Mouse (Mus musculus) stomach, embryonic 16.5 days (tissue): Measurements from ENCODE around the gene Itk. TPM values are rescaled to one million over a fixed set of nuclear protein-coding genes. Genes with fewer than 3 reads are reported as not detected.

Source experiments
- ATAC-seq: fragments of 200-750 bp; cut with Nextera tagmentation; 2 replicates; pipeline ENCODE4 v1.8.0; 2017; ENCODE audit warnings: moderate number of reproducible peaks, moderate TSS enrichment; ENCODE audit not compliant: insufficient read depth, low FRiP score
- H3K27ac ChIP-seq: fragments of 300-500 bp; sonication (generic); 2 replicates; pipeline ENCODE4 v1.5.1; 2014; ENCODE audit warnings: low read length
- H3K27me3 ChIP-seq: fragments of 300-500 bp; sonication (generic); 2 replicates; pipeline ENCODE4 v1.6.1; 2014; ENCODE audit warnings: low read length, control low read depth, mixed read lengths; ENCODE audit not compliant: control insufficient read depth, insufficient read depth
- H3K36me3 ChIP-seq: fragments of 300-500 bp; sonication (generic); 2 replicates; pipeline ENCODE4 v1.6.1; 2014; ENCODE audit warnings: low read length; ENCODE audit not compliant: control insufficient read depth, insufficient read depth
- H3K4me1 ChIP-seq: fragments of 300-500 bp; sonication (generic); 2 replicates; pipeline ENCODE4 v1.6.1; 2014; ENCODE audit warnings: low read length, control low read depth, mixed read lengths; ENCODE audit not compliant: control insufficient read depth, insufficient read depth
- H3K4me2 ChIP-seq: fragments of 300-500 bp; sonication (generic); 2 replicates; pipeline ENCODE4 v1.6.1; 2014; ENCODE audit warnings: low read depth, low read length, mixed read lengths
- H3K4me3 ChIP-seq: fragments of 300-500 bp; sonication (generic); replicated peaks from 2 replicates; pipeline ENCODE4 v1.5.1; 2014; ENCODE audit warnings: mild to moderate bottlenecking, low read length
- H3K9ac ChIP-seq: fragments of 300-500 bp; sonication (generic); 2 replicates; pipeline ENCODE4 v1.6.1; 2014; ENCODE audit warnings: low read length
- H3K9me3 ChIP-seq: fragments of 300-500 bp; sonication (generic); replicated peaks from 2 replicates; pipeline ENCODE4 v1.6.1; 2016; ENCODE audit warnings: low read length, control low read depth; ENCODE audit not compliant: control insufficient read depth
- WGBS: fragments of 180-500 bp; shearing (Covaris S2); extraction: QIAGEN DNeasy Blood & Tissue Kit; methylation state at CpG from one replicate; pipeline ENCODE4 v1.1.7; 2014; 5-methylcytosine and 5-hydroxymethylcytosine counted together
- polyA plus RNA-seq: library from polyadenylated mRNA; unstranded; fragments of >200 nt; fragmentation: Nextera tagmentation; extraction: Ambion mirVana; gene quantifications from 2 replicates; pipeline ENCODE4 v1.2.1, GENCODE M21; 2015

Gene Itk
- polyA plus RNA-seq, 1 experiment from 2014 or later, result 0.49 TPM

DNA sequence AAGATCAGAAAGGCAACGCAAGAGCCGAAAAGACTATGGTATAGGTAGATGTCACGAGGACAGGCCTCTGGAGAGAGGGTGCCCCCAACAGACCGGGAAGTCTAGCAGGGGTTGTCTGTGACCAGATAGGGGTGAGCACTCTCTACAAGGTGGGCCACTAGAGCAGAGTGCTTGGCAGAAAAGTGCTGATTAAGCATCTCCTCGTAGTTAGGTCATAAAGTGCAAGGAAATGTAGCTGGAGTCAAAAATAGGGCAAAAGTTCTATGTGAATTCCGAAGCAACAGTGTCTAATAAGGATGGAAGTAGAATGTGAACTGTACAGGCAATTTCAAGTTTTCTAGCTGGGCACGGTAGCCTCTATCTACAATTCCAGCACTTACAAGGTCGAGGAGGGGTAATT, 18.1 kb downstream of the Itk start:
- Histone ChIP-seq H3K9me3 (no peaks in the 10 kb centered on the region), H3K4me1 (no peaks in the 10 kb centered on the region), H3K27ac (no peak overlapping the region), H3K9ac (no peak overlapping the region), H3K4me3 (no peak overlapping the region), H3K4me2 (no peak overlapping the region), H3K36me3 (no peaks in the 10 kb centered on the region), H3K27me3 (no peaks in the 10 kb centered on the region)
- 86% methylated on average over 8 of the region's 8 CpGs for WGBS
- ATAC-seq, result no peak

DNA sequence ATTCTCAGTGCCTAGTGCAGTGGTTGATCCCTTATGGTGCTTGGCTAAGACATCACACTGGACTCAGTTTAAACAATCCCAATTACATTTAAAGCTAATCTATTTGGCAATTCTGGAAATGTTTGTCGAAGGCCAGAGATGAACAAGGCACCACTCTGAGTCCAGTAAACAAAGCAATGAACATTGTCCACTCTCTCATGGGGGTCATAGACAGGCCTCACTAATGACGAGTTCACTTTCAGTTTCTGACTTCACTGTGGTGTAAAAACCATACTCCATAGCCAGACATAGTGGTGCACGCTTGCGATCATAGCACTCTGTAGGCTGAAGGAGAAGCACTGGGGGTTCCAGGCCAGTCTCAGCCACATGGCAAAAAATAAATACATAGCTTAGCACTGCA, 18.9 kb downstream of the Itk start:
- Histone ChIP-seq H3K36me3 (no peaks in the 10 kb centered on the region), H3K4me1 (no peaks in the 10 kb centered on the region), H3K4me2 (no peak overlapping the region), H3K9ac (no peak overlapping the region), H3K27me3 (no peaks in the 10 kb centered on the region), H3K4me3 (no peak overlapping the region), H3K27ac (no peak overlapping the region), H3K9me3 (no peaks in the 10 kb centered on the region)
- 85% methylated on average over 4 of the region's 4 CpGs for WGBS
- ATAC-seq, result no peak

DNA sequence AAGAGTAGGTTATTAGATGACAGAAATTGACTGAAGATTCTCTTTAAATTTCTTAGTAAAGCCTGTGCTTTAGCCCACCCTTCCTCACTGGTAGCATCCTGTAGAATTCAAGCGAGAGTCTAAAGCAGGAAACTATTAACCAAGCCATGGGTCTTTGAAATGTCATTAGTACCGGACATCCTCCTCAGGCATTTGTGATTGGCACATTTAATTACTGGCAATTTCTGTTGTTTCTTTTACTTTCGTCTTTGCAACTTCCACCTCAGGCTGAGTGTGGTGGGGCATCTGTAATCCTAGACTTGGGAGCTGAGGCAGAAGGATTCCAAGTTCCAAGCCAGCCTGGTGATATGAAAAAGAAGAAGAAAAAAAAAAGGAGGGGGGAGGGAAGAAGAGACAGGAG, 23.0 kb downstream of the Itk start:
- 65% methylated on average over 3 of the region's 3 CpGs for WGBS

DNA sequence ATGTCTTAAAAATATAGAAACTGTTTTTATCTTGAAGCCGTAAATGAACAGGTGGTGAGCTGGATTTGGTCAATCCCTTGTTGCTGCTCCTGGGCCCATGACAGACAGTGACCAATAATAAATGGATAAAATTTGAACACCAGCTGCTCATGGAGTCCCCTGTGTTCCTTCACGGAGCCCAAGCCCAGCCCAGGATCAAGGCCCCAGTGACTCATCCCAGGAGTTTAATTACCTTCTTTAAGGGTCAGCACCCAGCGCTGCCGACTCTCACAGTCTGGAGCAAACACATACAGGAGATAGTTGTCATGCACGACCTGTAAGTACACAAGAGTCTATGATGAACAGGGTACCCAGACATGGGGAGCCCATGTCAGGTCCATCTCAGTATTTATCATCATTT, 23.6 kb downstream of the Itk start:
- Histone ChIP-seq H3K4me3 (no peak overlapping the region), H3K9me3 (no peaks in the 10 kb centered on the region), H3K9ac (no peak overlapping the region), H3K27ac (no peak overlapping the region), H3K36me3 (no peaks in the 10 kb centered on the region), H3K4me1 (no peaks in the 10 kb centered on the region), H3K4me2 (no peak overlapping the region), H3K27me3 (no peaks in the 10 kb centered on the region)
- 56% methylated on average over 5 of the region's 5 CpGs for WGBS
- no peak for ATAC-seq

More for the DNA sequence above, 23.0 kb downstream of the Itk start:
- Histone ChIP-seq H3K36me3 (no peaks in the 10 kb centered on the region), H3K4me3 (no peak overlapping the region), H3K9me3 (no peaks in the 10 kb centered on the region), H3K4me1 (no peaks in the 10 kb centered on the region), H3K27ac (no peak overlapping the region), H3K27me3 (no peaks in the 10 kb centered on the region), H3K4me2 (no peak overlapping the region), H3K9ac (no peak overlapping the region)
- ATAC-seq, result no peak

DNA sequence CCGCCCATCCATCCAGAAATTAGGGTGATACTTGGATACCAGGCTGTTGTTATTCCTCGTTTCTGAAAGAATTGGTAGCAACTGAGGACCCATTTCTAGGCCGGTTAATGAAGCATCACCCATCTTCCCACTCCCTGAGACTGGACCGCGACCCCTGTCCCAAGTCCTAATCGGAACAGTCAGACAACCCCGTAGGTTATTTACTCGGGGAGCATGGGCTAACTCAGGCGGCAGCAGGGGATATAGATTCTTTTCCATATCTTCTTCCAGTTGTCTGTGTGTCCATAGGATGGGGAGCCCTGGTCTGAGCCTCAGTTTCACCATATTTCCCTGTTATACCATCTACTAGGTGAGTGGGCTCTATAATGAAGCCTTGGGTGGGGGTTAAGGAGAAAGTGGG, 25.5 kb downstream of the Itk start:
- no peak for ATAC-seq
- H3K4me1 ChIP-seq, result no peaks in the 10 kb centered on the region
- no peak overlapping the region for H3K27ac ChIP-seq
- WGBS, result 93% methylated on average over 9 of the region's 9 CpGs
- no peaks in the 10 kb centered on the region for H3K36me3 ChIP-seq
- H3K4me2 ChIP-seq, result no peak overlapping the region
- H3K27me3 ChIP-seq, result no peaks in the 10 kb centered on the region
- H3K4me3 ChIP-seq, result no peak overlapping the region
- no peaks in the 10 kb centered on the region for H3K9me3 ChIP-seq
- H3K9ac ChIP-seq, result no peak overlapping the region

DNA sequence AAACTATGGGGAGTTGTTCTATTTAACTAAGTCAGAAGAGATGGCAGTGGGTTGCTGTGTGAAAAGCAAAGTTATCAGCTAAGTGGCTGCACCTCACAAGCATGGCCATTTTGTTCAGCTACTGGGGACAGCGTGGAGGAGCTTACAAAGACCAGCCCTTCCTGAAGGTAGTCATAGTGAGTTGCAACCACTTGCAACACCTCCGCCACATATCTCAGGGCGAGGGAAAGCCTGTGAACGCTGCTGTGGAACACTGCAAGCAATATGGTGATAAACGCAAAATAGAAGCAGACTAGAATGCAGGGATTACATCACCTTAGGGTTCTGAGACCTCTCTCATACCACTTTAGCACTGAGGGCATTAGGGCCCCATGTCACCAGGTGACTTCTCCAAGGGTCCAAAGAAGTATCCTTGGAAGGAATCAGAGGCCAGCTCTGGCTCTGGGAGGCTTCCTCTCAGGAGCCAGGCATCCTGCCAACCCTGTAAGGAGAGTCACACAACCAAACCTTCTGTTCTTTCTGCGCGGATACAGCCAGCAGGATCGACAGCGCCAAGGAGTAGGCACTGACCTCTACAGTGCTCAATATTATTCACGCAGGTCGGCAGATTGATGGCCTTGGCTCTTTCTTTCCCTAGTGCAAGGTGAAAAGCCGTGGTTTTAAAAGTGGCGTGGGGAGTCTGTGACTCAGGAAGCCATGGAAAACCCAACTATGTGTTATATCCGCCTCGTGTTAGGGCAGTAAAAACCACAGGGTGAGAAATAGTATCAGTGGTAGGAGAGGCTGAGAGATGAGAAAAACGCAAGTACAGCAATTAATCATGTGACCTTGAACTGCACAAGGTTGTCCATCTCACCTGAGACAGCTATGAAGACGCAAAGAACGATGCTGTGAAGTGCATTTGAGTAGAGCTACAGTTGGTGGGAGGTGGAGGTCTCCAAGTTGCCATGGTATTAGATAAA, 27.0 kb downstream of the Itk start:
- Histone ChIP-seq H3K27me3 (no peaks in the 10 kb centered on the region), H3K9me3 (no peaks in the 10 kb centered on the region), H3K27ac (no peak overlapping the region), H3K9ac (no peak overlapping the region), H3K36me3 (no peaks in the 10 kb centered on the region), H3K4me1 (no peaks in the 10 kb centered on the region), H3K4me2 (no peak overlapping the region), H3K4me3 (no peak overlapping the region)
- ATAC-seq, result no peak
- WGBS, result 74% methylated on average over 18 of the region's 18 CpGs

DNA sequence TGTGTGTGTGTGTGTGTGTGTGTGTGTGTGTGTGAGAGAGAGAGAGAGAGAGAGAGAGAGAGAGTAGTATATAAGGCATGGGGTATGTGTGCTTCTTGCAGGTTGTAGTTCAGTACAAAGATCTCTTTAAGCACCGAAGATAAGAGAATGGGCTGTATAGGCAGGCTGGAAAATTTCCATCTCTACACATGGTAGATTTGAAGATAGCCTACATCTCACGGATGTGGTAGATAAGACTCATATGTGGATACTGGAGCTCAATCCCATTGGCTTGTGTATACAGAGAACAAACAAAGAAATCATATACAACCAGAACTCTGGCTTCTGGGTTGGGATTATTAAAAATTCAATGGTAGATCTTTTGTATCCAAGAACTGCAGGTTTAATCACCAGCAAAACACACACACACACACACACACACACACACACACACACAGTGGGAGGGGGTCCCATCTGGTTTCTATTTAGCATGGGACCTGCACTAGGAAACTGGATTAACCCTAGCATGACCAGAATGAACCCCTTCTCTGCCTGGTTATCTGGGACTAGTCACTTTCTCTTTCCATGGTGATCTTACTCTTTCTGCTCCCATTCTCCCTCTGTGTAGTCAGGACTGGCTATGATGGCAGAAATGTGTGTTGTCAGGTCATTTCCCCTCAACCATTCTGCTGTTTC, 28.2 kb downstream of the Itk start:
- Histone ChIP-seq H3K4me2 (no peak overlapping the region), H3K36me3 (no peaks in the 10 kb centered on the region), H3K27ac (no peak overlapping the region), H3K4me3 (no peak overlapping the region), H3K27me3 (no peaks in the 10 kb centered on the region), H3K9ac (no peak overlapping the region), H3K4me1 (no peaks in the 10 kb centered on the region), H3K9me3 (no peaks in the 10 kb centered on the region)
- ATAC-seq, result no peak
- WGBS, result 70% methylated on average over 2 of the region's 2 CpGs

DNA sequence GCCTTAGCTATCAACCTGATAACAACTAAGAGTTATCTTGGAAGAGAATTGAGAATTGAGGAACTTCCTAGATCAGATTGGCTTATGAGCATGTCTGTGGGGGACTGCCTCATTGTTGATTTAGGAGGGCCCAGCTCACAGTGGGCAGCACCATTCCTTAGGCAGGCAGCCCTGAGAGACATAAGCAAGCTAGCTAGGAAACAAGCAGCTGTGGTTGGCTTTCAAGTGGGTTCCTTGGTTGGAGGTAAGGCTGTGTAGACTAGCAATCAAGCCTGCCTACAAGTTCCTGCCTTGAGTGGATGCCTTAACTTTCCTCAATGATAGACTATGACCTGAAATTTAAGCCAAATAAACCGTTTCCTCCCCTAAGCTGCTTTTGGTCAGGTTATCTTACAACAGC, 30.9 kb downstream of the Itk start:
- WGBS, result 47% methylated on average over 1 of the region's 1 CpGs
- H3K4me3 ChIP-seq, result no peak overlapping the region
- H3K9ac ChIP-seq, result no peak overlapping the region
- H3K4me2 ChIP-seq, result no peak overlapping the region
- H3K36me3 ChIP-seq, result no peaks in the 10 kb centered on the region
- no peak for ATAC-seq
- no peaks in the 10 kb centered on the region for H3K27me3 ChIP-seq
- H3K9me3 ChIP-seq, result no peaks in the 10 kb centered on the region
- no peak overlapping the region for H3K27ac ChIP-seq
- no peaks in the 10 kb centered on the region for H3K4me1 ChIP-seq

DNA sequence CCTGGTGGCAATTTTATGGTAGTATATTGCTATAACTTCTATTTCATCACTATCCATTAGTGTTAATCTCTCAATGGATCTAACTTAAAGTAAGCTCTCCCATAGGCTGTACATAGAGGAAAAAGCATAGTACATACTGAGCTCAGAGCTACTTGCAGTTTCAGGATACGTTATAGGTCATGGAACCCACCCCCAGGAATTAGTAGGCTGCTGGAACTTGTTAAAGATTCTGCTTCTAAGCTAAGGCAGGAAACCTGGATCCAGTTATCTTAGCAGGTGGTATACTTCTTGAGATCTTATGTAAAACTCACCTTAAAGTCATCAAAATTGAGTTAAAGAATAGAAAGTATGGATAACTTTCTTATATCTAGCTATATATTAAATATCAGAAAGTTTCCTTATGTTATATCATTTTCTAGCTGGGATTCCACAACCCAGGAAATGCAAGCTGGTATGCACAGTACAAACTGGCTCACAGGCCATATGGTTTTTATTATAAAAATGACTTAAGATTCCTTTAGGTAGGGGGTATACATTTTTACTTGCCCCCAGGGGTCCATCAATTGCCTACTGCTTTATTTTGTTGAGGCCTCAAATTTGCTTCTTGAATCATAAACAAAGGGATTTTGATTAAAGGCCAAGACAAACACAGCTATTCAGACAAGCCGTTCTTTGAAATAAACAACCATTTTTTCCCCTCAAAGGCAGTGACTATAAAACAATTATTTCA, 39.5 kb downstream of the Itk start:
- Histone ChIP-seq H3K4me1 (0 out of 2 replicates have a peak, but pooled peaks cover 3% of the 10 kb centered on the region), H3K9ac (no peak overlapping the region), H3K36me3 (no peaks in the 10 kb centered on the region), H3K27me3 (no peaks in the 10 kb centered on the region), H3K9me3 (no peaks in the 10 kb centered on the region), H3K27ac (no peak overlapping the region), H3K4me3 (no peak overlapping the region), H3K4me2 (no peak overlapping the region)
- 42% methylated on average over 2 of the region's 2 CpGs for WGBS
- ATAC-seq, result no peak
